Mouse (Mus musculus): ENCODE data around the gene Prrt1. TPM values are rescaled to one million over a fixed set of nuclear protein-coding genes. Genes with fewer than 3 reads are reported as not detected.
A peak's percentile ranks its signal among the peaks of the same experiment; 100 is the strongest.

Prrt1 gene
- polyA plus RNA-seq, 2 experiments = 0.94 to 5.7 TPM

DNA sequence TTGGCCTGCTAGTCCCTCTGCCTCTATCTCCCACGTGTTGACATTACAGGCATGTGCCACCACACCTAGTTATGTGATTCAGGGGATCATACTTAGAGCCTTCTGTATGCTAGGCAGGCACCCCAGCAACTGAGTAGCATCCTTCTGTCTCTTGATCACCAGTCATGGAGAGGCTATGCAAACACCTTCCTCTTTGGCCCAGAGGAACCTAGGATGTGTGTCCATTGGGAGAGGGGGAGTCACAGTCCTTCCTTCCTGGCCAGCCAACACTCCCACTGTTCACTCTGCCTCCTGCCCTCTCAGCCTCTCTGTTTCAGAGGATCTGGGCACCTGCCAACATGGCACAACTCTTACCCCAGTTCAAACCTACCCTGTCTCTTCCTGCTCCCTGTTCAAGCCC, 34.2 kb downstream of the Prrt1 start:
- 22% methylated on average over 1 of the region's 1 CpGs for WGBS
- Histone ChIP-seq H3K27me3 (ENCODE audit: control insufficient read depth, insufficient read depth, low read length) (peaks cover 27% of the 10 kb centered on the region), H3K36me3 (ENCODE audit: control insufficient read depth, insufficient read depth, low read length) (no peaks in the 10 kb centered on the region)

GRCm38 (mm10) chr17:34664472-34664871, 35.1 kb downstream of the Prrt1 start:
- H3K4me2 ChIP-seq (replicated peaks; ENCODE audit: low read depth, low read length, severe bottlenecking) = no peak overlapping the region
- no peaks in the 10 kb centered on the region for H3K9me3 ChIP-seq (ENCODE audit: control insufficient read depth, low read length)

More for the DNA sequence above, 34.2 kb downstream of the Prrt1 start:
- no peak overlapping the region for H3K4me3 ChIP-seq (replicated peaks; ENCODE audit: low read length)
- TF ChIP-seq POLR2A (IDR thresholded peaks at IDR 0.05; ENCODE audit: borderline replicate concordance, extremely low read depth, insufficient read depth, insufficient read length) = no peak
- peaks cover 7% of the 10 kb centered on the region for H3K4me1 ChIP-seq (ENCODE audit: control insufficient read depth, insufficient read depth, low read length)
- ATAC-seq (ENCODE audit: low FRiP score, low read depth) (no peak), DNase-seq (ENCODE audit: low spot score) (no peak)
- H3K27ac ChIP-seq (replicated peaks; ENCODE audit: low read depth, low read length) = no peak overlapping the region
- no peaks in the 10 kb centered on the region for H3K9me3 ChIP-seq (ENCODE audit: control insufficient read depth, low read length)
- H3K4me2 ChIP-seq (replicated peaks; ENCODE audit: low read depth, low read length, severe bottlenecking) = no peak overlapping the region
- no peak overlapping the region for H3K9ac ChIP-seq (ENCODE audit: low read depth, low read length, severe bottlenecking)

GRCm38 (mm10) chr17:34670235-34670634, 40.9 kb downstream of the Prrt1 start, which contains the start of gene Tnxb:
Gene Tnxb, plus strand, starts transcription at chr17:34670535.
- no peak for TF ChIP-seq POLR2A (IDR thresholded peaks at IDR 0.05; ENCODE audit: borderline replicate concordance, extremely low read depth, insufficient read depth, insufficient read length)
- DNase-seq (ENCODE audit: low spot score) (no peak), ATAC-seq (ENCODE audit: low FRiP score, low read depth) (no peak)
- peak within 1 kb of the TSS; percentile 53 for H3K4me2 ChIP-seq (replicated peaks; ENCODE audit: low read depth, low read length, severe bottlenecking)
- H3K9me3 ChIP-seq (ENCODE audit: control insufficient read depth, low read length) = no peaks in the 10 kb centered on the region
- no peaks in the 10 kb centered on the region for H3K4me1 ChIP-seq (ENCODE audit: control insufficient read depth, insufficient read depth, low read length)
- H3K4me3 ChIP-seq (replicated peaks; ENCODE audit: low read length) = peak within 1 kb of the TSS; percentile 30
- H3K9ac ChIP-seq (ENCODE audit: low read depth, low read length, severe bottlenecking) = peak within 1 kb of the TSS; percentile 43; the same call in 1 of the 2 replicates
- no peak within 1 kb of the TSS for H3K27ac ChIP-seq (replicated peaks; ENCODE audit: low read depth, low read length)
- H3K27me3 ChIP-seq (ENCODE audit: control insufficient read depth, insufficient read depth, low read length) = peaks cover 61% of the 10 kb centered on the region
- WGBS = 68% methylated on average over 7 of the region's 7 CpGs
- no peaks in the 10 kb centered on the region for H3K36me3 ChIP-seq (ENCODE audit: control insufficient read depth, insufficient read depth, low read length)

More at GRCm38 (mm10) chr17:34664472-34664871, 35.1 kb downstream of the Prrt1 start:
- WGBS = 79% methylated on average over 7 of the region's 7 CpGs
- no peak overlapping the region for H3K27ac ChIP-seq (replicated peaks; ENCODE audit: low read depth, low read length)
- H3K4me1 ChIP-seq (ENCODE audit: control insufficient read depth, insufficient read depth, low read length) = peaks cover 7% of the 10 kb centered on the region
- TF ChIP-seq POLR2A (IDR thresholded peaks at IDR 0.05; ENCODE audit: borderline replicate concordance, extremely low read depth, insufficient read depth, insufficient read length) = no peak
- H3K36me3 ChIP-seq (ENCODE audit: control insufficient read depth, insufficient read depth, low read length) = no peaks in the 10 kb centered on the region
- DNase-seq (ENCODE audit: low spot score) (no peak), ATAC-seq (ENCODE audit: low FRiP score, low read depth) (no peak)
- peaks cover 26% of the 10 kb centered on the region for H3K27me3 ChIP-seq (ENCODE audit: control insufficient read depth, insufficient read depth, low read length)
- no peak overlapping the region for H3K9ac ChIP-seq (ENCODE audit: low read depth, low read length, severe bottlenecking)
- H3K4me3 ChIP-seq (replicated peaks; ENCODE audit: low read length) = no peak overlapping the region

- DNase-seq (ENCODE audit: low spot score) (no peak), ATAC-seq (ENCODE audit: low FRiP score, low read depth) (no peak)
- 12% methylated on average over 77 of the region's 93 CpGs for WGBS
- Histone ChIP-seq H3K27me3 (ENCODE audit: control insufficient read depth, insufficient read depth, low read length) (peaks cover 61% of the 10 kb centered on the region), H3K4me1 (ENCODE audit: control insufficient read depth, insufficient read depth, low read length) (no peaks in the 10 kb centered on the region), H3K27ac (replicated peaks; ENCODE audit: low read depth, low read length) (no peak overlapping the region), H3K4me3 (replicated peaks; ENCODE audit: low read length) (peak overlapping the region; percentile 30), H3K9ac (ENCODE audit: low read depth, low read length, severe bottlenecking) (peak overlapping the region; percentile 43), H3K36me3 (ENCODE audit: control insufficient read depth, insufficient read depth, low read length) (no peaks in the 10 kb centered on the region), H3K4me2 (replicated peaks; ENCODE audit: low read depth, low read length, severe bottlenecking) (peak overlapping the region; percentile 53), H3K9me3 (ENCODE audit: control insufficient read depth, low read length) (no peaks in the 10 kb centered on the region)
- no peak for TF ChIP-seq POLR2A (IDR thresholded peaks at IDR 0.05; ENCODE audit: borderline replicate concordance, extremely low read depth, insufficient read depth, insufficient read length)
Measured at GRCm38 (mm10) chr17:34671151-34672066, 42.1 kb downstream of the Prrt1 start.

- no peak for TF ChIP-seq POLR2A (IDR thresholded peaks at IDR 0.05; ENCODE audit: borderline replicate concordance, extremely low read depth, insufficient read depth, insufficient read length)
- peak overlapping the region; percentile 43; the same call in 1 of the 2 replicates for H3K9ac ChIP-seq (ENCODE audit: low read depth, low read length, severe bottlenecking)
- H3K4me1 ChIP-seq (ENCODE audit: control insufficient read depth, insufficient read depth, low read length) = no peaks in the 10 kb centered on the region
- H3K27me3 ChIP-seq (ENCODE audit: control insufficient read depth, insufficient read depth, low read length) = peaks cover 61% of the 10 kb centered on the region
- H3K4me3 ChIP-seq (replicated peaks; ENCODE audit: low read length) = peak overlapping the region; percentile 30
- H3K27ac ChIP-seq (replicated peaks; ENCODE audit: low read depth, low read length) = no peak overlapping the region
- 37% methylated on average over 49 of the region's 49 CpGs for WGBS
- peak overlapping the region; percentile 53 for H3K4me2 ChIP-seq (replicated peaks; ENCODE audit: low read depth, low read length, severe bottlenecking)
- no peaks in the 10 kb centered on the region for H3K36me3 ChIP-seq (ENCODE audit: control insufficient read depth, insufficient read depth, low read length)
- H3K9me3 ChIP-seq (ENCODE audit: control insufficient read depth, low read length) = no peaks in the 10 kb centered on the region
- no peak for ATAC-seq (ENCODE audit: low FRiP score, low read depth)
- DNase-seq (ENCODE audit: low spot score) = no peak
Measured at GRCm38 (mm10) chr17:34672246-34672792, 43.0 kb downstream of the Prrt1 start.
